Mouse (Mus musculus) E14TG2a.4 (cell line): Measurements from ENCODE around the gene Zfp799.
"Not testable (repeated sequence)": the region's sequence is repeated elsewhere in the genome, so short reads cannot be mapped to it uniquely, and the experiment has no call there.

Experiments
- H3K27me3 ChIP-seq: 2 replicates; pipeline ENCODE4 v1.6.1; 2014; ENCODE audit warnings: low read length, control low read depth; ENCODE audit not compliant: insufficient read depth
- H3K36me3 ChIP-seq: 2 replicates; pipeline ENCODE4 v1.6.1; 2014; ENCODE audit warnings: low read length, control low read depth; ENCODE audit not compliant: insufficient read depth
- H3K4me1 ChIP-seq: replicated peaks from 2 replicates; pipeline ENCODE4 v1.6.1; 2014; ENCODE audit warnings: low read depth, low read length, control low read depth
- H3K4me3 ChIP-seq: replicated peaks from 2 replicates; pipeline ENCODE4 v1.5.1; 2014; ENCODE audit warnings: mild to moderate bottlenecking, low read length
- H3K9me3 ChIP-seq: 2 replicates; pipeline ENCODE4 v1.6.1; 2014; ENCODE audit warnings: low read length, control low read depth
- CTCF ChIP-seq: conservative IDR thresholded peaks from 2 replicates; pipeline ENCODE4 v1.5.1; 2014; ENCODE audit warnings: low read length
- NANOG ChIP-seq: IDR thresholded peaks from 2 replicates; pipeline ENCODE4 v1.6.1; 2014; ENCODE audit warnings: borderline replicate concordance, low read length, mixed read lengths
- POU5F1 ChIP-seq: IDR thresholded peaks from 2 replicates; pipeline ENCODE4 v1.6.1; 2014; ENCODE audit warnings: low read length, borderline replicate concordance

Gene Zfp799

DNA sequence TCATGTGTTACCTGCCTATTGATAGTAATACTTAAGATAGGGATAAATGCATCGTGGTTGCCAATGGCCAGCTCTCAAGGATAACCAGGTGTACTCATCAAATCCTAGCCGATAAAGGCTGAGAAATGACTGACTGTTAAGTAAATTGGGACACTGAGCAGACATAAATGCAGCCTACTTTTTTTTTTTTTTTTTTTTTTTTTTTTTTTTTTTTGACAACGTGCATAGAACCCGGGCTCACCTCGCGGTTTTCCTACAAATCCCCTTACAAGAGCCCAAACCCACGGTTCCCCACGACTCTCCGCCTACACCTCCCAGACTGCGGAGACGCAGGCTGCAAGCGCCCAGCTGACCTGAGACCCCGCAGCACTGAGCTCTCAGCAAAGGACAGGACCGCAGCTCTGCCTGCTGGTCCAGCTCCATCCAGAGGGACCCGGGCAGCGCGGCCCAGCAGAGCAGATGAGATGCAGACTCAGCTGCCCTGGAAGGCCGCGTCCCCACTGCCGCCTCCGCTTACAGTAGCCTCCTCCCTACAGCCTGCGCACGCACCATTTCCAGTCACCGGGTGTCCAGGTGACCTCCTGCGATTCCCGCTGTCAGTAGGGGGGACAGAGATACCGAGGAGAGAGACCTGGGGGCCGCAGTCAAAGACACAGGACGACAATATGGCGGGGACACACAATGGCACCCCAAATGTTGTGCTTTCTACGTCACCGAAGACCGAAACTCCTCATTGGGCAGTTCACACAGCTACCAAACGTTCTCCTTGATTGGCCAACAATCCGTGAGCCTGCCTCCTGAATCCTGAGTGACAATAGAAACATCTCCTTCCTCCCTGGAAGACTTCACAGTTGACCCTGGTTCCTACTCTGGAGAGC lies at the start of gene Zfp799:
Zfp799 (minus strand) TSS at position 722 of the 878 bp plus-strand sequence.
- Histone ChIP-seq H3K36me3 (peaks cover 20% of the 10 kb centered on the region), H3K9me3 (no peaks in the 10 kb centered on the region), H3K4me3 (peak within 1 kb of the TSS; percentile 95), H3K4me1 (peaks cover 12% of the 10 kb centered on the region), H3K27me3 (no peaks in the 10 kb centered on the region)
- TF ChIP-seq POU5F1: no peak
- no peak for TF ChIP-seq CTCF
- no peak for TF ChIP-seq NANOG

DNA sequence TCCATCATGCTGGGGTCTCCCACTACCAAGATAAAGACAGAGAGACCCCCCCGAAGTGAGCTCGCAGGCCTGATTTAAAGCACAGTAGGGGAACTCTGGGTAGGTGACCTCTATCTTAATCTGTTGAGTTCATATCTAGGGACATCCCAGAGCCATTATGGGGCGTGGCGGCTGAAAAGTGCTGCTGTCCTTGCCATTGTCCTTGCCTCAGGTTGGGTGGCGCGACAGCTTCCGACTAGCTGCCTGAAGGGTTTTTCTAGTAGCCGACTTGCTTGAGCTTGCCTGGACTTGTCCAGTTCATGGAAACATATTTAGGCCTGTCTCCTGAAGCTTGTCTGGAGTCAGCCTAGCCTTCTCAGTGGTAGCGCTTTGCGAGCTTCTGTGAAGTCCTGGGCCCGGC lies 48.7 kb upstream of the Zfp799 start:
- H3K4me3 ChIP-seq: peak overlapping the region; percentile 87
- no peaks in the 10 kb centered on the region for H3K27me3 ChIP-seq
- H3K9me3 ChIP-seq: no peaks in the 10 kb centered on the region
- peaks cover 49% of the 10 kb centered on the region for H3K36me3 ChIP-seq
- peaks cover 74% of the 10 kb centered on the region for H3K4me1 ChIP-seq
- TF ChIP-seq POU5F1 (no peak), CTCF (no peak), NANOG (peak; percentile 35; the same call in 1 of the 2 replicates)

DNA sequence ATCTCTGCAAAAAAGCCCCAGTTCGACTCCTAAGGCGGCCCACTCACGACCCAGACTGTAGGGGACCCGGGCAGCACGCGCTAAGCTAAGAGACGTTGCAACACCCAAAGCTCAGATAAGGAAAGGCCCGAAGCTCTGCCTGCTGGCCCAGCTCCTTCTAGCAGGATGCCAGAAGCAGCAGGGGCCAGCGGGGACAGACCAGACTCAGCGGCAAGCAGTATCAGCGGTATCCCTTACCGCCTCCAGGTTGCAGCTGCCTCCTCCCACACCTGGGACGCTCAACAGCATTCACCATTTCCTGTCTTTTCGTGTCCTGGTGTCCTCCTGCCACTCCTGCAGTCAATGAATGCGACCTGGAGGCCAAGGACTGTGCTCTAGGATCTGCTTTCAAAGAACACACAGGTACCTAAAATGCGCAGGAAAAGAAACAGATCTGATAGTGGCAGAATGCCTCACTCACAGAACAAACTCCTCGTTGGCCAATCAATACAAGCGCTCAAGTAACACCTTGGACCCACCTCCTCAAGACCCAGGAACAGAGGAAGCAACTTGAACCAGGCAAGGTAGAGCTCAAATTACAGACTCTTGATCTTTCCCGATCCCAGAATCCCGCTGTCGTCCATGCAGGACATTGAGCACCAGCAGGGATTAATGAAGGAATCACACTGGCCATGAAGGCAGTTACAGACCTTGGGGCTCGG lies 47.6 kb upstream of the Zfp799 start:
- H3K27me3 ChIP-seq: no peaks in the 10 kb centered on the region
- TF ChIP-seq NANOG (peak; percentile 26; the same call in 1 of the 2 replicates), CTCF (no peak)
- H3K36me3 ChIP-seq: peaks cover 37% of the 10 kb centered on the region
- H3K4me1 ChIP-seq: peaks cover 77% of the 10 kb centered on the region
- H3K9me3 ChIP-seq: no peaks in the 10 kb centered on the region
- H3K4me3 ChIP-seq: peak overlapping the region; percentile 87

DNA sequence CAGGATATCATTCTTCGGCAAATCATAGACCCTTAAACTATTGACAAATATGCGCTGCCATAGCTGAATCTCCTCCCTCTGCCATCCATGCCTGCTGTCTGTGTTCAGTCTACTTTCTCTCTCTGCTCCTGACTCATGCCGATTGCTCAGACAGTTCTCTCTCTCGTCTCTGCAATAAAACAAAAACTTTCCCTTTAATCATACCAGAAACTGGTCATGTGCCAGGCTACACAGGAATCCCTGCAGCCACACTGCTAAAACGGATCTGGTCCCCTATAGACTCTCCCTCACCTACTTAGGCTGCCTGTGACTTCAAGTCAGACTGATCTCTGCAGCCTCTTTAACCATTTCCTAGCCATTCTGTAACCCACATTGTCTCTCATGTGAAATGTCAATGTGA lies 42.6 kb upstream of the Zfp799 start:
- peaks cover 11% of the 10 kb centered on the region for H3K9me3 ChIP-seq
- H3K27me3 ChIP-seq: no peaks in the 10 kb centered on the region
- peaks cover 53% of the 10 kb centered on the region for H3K4me1 ChIP-seq
- peak overlapping the region; percentile 45 for H3K4me3 ChIP-seq
- no peak for TF ChIP-seq NANOG
- no peak for TF ChIP-seq POU5F1
- no peak for TF ChIP-seq CTCF
- H3K36me3 ChIP-seq: peaks cover 14% of the 10 kb centered on the region; the same call in 1 of the 2 replicates

GRCm38 (mm10) chr17:32872091-32872490 lies 42.0 kb upstream of the Zfp799 start:
- no peak for TF ChIP-seq NANOG
- TF ChIP-seq POU5F1: no peak
- TF ChIP-seq CTCF: no peak
- Histone ChIP-seq H3K4me1 (peaks cover 47% of the 10 kb centered on the region), H3K36me3 (peaks cover 14% of the 10 kb centered on the region; the same call in 1 of the 2 replicates), H3K27me3 (no peaks in the 10 kb centered on the region), H3K9me3 (peaks cover 11% of the 10 kb centered on the region), H3K4me3 (peak overlapping the region; percentile 45)

GRCm38 (mm10) chr17:32871483-32871882 lies 41.4 kb upstream of the Zfp799 start:
- Histone ChIP-seq H3K4me1 (peaks cover 41% of the 10 kb centered on the region), H3K4me3 (no peak overlapping the region), H3K9me3 (peaks cover 11% of the 10 kb centered on the region), H3K27me3 (no peaks in the 10 kb centered on the region), H3K36me3 (peaks cover 13% of the 10 kb centered on the region; the same call in 1 of the 2 replicates)
- TF ChIP-seq NANOG (no peak), POU5F1 (no peak), CTCF (no peak)

- Histone ChIP-seq H3K36me3 (peaks cover 12% of the 10 kb centered on the region; the same call in 1 of the 2 replicates), H3K9me3 (peaks cover 11% of the 10 kb centered on the region)
- not testable (repeated sequence) for H3K4me3 ChIP-seq, H3K4me1 ChIP-seq, H3K27me3 ChIP-seq
Measured at GRCm38 (mm10) chr17:32867266-32867665, 37.2 kb upstream of the Zfp799 start.

GRCm38 (mm10) chr17:32856713-32857112 lies 26.7 kb upstream of the Zfp799 start:
- not testable (repeated sequence) for H3K27me3 ChIP-seq, H3K4me3 ChIP-seq, H3K36me3 ChIP-seq, H3K9me3 ChIP-seq
- peaks cover 12% of the 10 kb centered on the region for H3K4me1 ChIP-seq

- H3K36me3 ChIP-seq: no peaks in the 10 kb centered on the region
- peaks cover 10% of the 10 kb centered on the region for H3K9me3 ChIP-seq
- no peak for TF ChIP-seq CTCF
- no peak for TF ChIP-seq POU5F1
- TF ChIP-seq NANOG: no peak
- H3K27me3 ChIP-seq: no peaks in the 10 kb centered on the region
- H3K4me3 ChIP-seq: no peak overlapping the region
- peaks cover 19% of the 10 kb centered on the region for H3K4me1 ChIP-seq
Measured at GRCm38 (mm10) chr17:32851581-32851980, 21.5 kb upstream of the Zfp799 start.
